Mouse (Mus musculus): ENCODE measurements at regions not wholly inside any gene's neighbourhood (a gene's known extent, or its start where the extent isn't known, plus 50 kb on each side); places are given as distances from the start of the nearest gene placed in this dataset.

DNA sequence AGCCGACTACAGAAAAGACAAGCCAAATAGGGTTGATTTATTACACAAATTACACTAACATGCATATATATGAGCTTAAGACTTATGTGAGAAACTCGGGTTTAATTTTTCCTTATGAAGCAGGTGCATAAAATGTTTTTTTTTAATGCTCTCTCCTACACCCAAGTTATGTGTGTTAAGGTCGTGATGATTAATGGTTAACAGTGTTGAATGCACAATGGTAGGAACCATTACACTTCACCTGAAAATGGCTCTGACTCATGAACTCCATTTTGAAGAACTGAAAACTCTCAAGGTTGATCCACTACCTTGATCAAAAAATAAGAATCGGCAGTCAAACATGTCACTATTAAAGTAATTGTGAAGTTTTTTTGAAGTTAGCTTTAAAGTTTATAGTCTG, 59.4 kb upstream of the Ifne start:
- no peak for DNase-seq

DNA sequence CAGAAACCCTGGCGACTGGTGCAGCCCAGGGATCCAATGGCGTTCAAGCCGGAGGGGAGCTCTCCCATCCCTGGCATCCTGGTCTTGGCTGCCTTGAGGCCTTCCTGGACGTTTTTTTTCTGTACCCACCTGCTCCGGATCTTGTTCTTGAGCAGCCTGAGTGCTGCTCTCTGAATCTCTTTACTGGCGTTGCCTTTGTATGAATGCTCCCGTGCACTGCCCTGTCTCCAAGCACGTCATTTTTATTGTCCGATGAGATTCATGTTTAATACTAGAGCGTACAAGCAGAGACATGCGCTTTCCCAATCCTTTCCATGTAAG, 58.7 kb upstream of the Ifne start:
- no peak for DNase-seq

DNA sequence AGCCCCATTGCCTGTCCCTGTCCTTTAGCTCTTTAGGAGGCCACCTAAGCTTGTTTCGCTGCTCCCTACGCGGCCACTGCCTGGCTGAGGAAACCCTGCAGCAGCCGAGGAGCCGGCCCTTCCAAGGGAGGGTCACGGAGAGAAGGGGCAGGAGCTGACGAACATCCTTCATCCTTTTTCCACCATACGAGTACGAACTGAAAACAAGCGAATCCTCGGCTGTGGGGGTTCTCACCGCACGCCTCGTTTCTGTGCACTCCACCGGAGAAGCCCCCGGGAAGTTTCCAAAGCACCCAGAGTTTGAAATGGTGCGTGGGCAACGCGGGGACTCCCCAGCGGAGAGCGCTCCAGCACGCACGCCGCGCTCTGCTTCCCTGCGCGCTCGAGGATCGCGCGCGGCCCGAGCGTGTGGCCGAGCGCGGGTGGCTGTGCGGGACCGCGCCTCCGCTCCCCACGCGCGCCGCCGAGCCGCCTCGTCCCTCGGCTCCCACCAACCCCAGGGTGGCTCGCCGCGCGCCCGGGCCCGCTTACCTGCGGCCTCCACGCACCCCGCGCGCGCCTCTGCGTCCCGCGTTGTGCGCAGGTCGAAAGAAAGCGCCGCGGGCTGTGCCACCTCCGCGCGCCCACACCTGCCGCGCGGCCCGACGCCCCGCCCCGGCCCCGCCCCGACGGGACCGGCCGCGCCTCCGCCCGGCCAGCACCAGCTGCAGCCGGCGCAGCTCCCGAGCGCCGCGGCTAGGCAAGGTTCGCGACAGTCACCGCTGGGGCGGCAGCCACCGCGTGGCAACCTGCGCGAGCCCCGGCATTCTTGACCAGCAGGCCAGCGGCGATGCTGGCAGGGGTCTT, 58.1 kb upstream of the Ifne start:
- peak; percentile 50 to 60 for DNase-seq

DNA sequence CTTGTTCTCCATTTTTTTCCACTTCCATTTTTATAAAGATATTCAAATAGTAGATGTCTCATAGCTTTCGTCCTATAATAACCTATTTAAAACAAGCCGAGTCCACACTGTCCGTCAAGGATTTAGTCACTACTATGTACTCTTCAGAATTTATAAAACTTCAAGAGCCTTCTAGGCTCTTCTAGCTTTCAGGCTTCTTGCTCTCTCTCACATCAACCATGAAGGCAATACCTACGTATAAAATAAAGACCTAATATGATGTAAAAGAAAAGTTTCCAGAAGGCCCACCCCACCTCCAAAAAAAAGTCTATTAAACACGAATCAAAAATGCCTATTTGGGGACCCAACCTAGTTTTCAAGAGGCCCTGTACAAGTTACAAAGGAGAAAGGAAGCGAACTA, 57.0 kb upstream of the Ifne start:
- DNase-seq: no peak

DNA sequence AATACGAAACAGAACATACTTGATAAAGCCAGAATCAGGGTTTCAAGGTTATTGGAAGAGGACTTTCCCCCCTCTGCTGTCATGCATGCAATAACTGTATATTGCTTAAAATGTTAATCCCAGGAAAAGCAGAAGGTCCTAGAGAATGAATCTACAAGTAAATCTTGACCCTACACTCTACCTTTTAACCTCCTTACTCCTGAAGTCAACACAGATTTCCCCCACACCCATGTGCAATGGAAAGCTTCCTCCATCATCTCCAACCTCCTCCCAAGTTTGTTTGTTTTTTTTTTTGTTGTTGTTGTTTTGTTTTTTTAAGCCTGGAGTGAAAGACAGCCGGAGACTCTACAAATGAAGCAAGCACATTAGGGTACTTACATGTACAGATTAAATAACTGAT, 55.9 kb upstream of the Ifne start:
- no peak for DNase-seq

DNA sequence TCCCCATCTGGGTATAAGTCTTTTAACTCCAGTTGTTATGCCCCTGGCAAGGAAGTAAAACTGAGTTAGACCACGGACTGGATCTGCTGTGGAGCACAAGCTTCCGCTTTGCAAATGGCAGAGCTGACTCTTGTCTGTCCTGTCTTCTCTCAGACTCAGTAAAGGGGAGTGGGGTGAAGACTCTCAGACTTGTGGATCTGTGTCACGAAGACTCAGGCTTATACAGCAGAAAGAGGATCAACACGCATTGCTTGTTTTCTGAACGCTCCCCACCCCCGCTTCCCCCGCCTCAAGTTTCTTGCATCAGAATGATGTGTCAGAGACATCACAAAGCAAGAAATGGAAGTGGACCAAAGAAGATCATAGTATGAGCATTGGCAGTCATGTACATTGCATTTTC, 55.3 kb upstream of the Ifne start:
- no peak for DNase-seq

DNA sequence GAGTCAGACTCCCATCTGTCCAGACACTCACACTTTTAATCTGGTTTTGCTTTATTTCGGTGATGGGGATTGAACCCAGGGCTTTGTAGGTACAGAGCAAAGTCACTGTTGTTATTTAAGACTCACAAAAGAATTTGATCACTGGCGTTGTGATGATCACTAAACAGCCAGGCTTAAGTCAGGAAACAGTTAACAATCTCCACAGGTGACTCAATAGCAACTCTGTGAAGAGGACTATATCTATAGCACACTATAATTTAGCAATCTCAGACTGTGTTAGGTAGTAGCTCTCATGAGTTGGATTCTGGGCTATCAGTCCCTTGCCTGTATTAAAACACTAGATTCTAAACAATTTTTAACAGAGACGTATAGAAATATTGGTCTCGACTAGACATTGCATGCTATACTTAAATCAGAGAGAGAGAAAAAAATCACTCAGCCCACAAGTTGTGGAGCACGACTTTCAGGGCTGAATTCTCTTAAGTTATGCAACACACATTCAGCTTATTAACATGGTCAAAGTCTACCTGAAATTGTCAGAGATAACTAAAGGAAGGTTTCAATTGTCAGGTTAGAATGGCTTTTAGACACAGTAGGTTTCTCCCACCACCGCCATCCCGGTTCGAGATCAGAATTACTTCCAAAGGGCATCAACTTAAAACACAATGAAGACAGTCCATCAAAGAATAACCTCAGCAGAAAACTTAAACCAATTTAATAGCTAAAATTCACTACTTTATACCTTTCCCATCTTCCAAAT, 54.4 kb upstream of the Ifne start:
- no peak for DNase-seq

DNA sequence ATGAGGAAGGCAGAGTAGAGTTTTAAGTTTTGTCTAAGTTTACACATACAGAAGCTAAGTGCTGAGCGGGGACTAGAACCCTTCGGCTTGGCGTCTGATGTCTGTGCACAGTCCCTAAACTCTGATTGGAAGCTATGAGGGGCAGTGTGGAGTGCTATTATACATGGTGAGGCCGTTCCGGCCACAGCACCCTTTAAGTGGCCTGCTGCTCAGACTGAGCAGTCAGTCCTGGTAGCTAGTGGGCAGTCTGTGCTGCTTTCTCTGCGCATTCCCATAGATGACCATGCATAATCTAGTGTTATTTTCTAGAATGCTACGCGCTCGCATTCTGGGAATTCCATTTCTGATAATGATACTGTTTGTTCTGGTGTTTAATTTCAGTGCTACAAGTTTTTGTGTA, 51.2 kb upstream of the Ifne start:
- DNase-seq: no peak
